Comparison of ENCODE assay signal across 12 mouse cellular contexts in the genomic region with DNA sequence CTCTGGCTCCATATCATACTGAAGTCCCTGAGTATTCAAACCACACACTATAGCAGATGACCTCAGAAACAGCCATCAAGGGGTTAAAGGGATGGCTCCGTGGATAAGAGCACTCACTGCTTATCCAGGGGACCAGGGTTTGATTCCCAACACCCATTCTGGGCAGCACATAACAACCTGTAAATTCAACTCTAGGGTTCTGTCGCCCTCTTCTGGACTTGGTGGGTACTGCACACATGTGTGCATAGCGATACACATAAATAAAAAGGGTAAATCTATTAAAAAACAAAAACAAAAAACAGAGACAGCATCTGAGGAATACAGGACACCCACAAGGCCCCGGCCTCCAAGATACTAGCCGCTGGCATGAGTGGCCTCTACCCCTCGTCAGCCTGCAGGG. TPM values are rescaled to one million over a fixed set of nuclear protein-coding genes. Genes with fewer than 3 reads are reported as not detected.
DNase-seq lines count a peak whose midpoint lies in the region; ATAC-seq and TF ChIP-seq lines count a peak whose summit lies in the region.
"Had no signal": no experiment of that assay in that cellular context is flagged by ENCODE, and none has a peak within 500 bp of the region (broad histone marks: within the 10 kb centered on the region; RNA-seq: fewer than 3 reads in every experiment).

No protein-coding gene starts in this region.

- H3K4me1 ChIP-seq in forebrain, postnatal 0 days (ENCODE audit: insufficient read depth), result peaks cover 7% of the 10 kb centered on the region
- peaks cover 60% of the 10 kb centered on the region for H3K4me1 ChIP-seq in forebrain, embryonic 10.5 days
- H3K4me1 ChIP-seq in liver, postnatal 0 days (ENCODE audit: insufficient read depth), result peaks cover 10% of the 10 kb centered on the region; the same call in 1 of the 2 replicates
- peaks cover 15% of the 10 kb centered on the region; the same call in 1 of the 2 replicates for H3K4me1 ChIP-seq in liver, embryonic 12.5 days
- peaks cover 27% of the 10 kb centered on the region for H3K4me1 ChIP-seq in heart, embryonic 11.5 days (ENCODE audit: control insufficient read depth, insufficient read depth, low read length)

- DNase-seq in forebrain, postnatal 0 days, result no peak
- no peak for DNase-seq in forebrain, embryonic 10.5 days (ENCODE audit: extremely low spot score, low spot score)
- no peak for DNase-seq in liver, postnatal 0 days
- DNase-seq in CD8-positive naive resting alpha-beta T cell, adult 2 months (ENCODE audit: low read depth in 2 of 2, low spot score in 2 of 2), result peak; percentile 10 to 28
- DNase-seq in c-Kit-negative CD71-positive TER-119-positive erythroid progenitor cells, embryonic 14.5 days (ENCODE audit: low read depth, low spot score), result peak; percentile 12
- DNase-seq in spleen, postnatal 14 days (ENCODE audit: low spot score in 2 of 2), result no peak
- DNase-seq: liver, embryonic 13.5 days had no signal

- H3K4me3 ChIP-seq in forebrain, postnatal 0 days (ENCODE audit: low read depth, low read length), result no peak overlapping the region
- no peak overlapping the region for H3K4me3 ChIP-seq in forebrain, embryonic 10.5 days
- no peak overlapping the region for H3K4me3 ChIP-seq in liver, postnatal 0 days (ENCODE audit: low read depth, low read length)
- H3K4me3 ChIP-seq in liver, embryonic 12.5 days, result no peak overlapping the region
- no peak overlapping the region for H3K4me3 ChIP-seq in heart, embryonic 11.5 days (ENCODE audit: low read depth, low read length)
- H3K4me3 ChIP-seq: forebrain, embryonic 12.5 days; liver, embryonic 13.5 days had no signal

- peak; percentile 60 for TF ChIP-seq CTCF in forebrain, postnatal 0 days (IDR thresholded peaks at IDR 0.05; ENCODE audit: low read depth)
- TF ChIP-seq CTCF in liver, postnatal 0 days (IDR thresholded peaks at IDR 0.05; ENCODE audit: low read depth), result peak; percentile 66

- no peak for ATAC-seq in forebrain, postnatal 0 days
- no peak for ATAC-seq in liver, postnatal 0 days
- no peak for ATAC-seq in liver, embryonic 12.5 days
- ATAC-seq in heart, embryonic 11.5 days (replicated peaks; ENCODE audit: insufficient number of reproducible peaks, low FRiP score, low TSS enrichment), result no peak
- ATAC-seq: midbrain, embryonic 16.5 days had no signal

- no peak for TF ChIP-seq EP300 in liver, postnatal 0 days (IDR thresholded peaks at IDR 0.05; ENCODE audit: low read depth)

- WGBS in forebrain, postnatal 0 days, result 68% methylated on average over 6 of the region's 6 CpGs
- WGBS in forebrain, embryonic 10.5 days, result 69% methylated on average over 6 of the region's 6 CpGs
- 66% methylated on average over 6 of the region's 6 CpGs for WGBS in liver, postnatal 0 days (ENCODE audit: insufficient replicate concordance)
- WGBS in liver, embryonic 12.5 days (ENCODE audit: insufficient replicate concordance), result 58% methylated on average over 6 of the region's 6 CpGs
- 68% methylated on average over 6 of the region's 6 CpGs for WGBS in heart, embryonic 11.5 days (ENCODE audit: insufficient replicate concordance)

- no peaks in the 10 kb centered on the region; the same call in 1 of the 2 replicates for H3K27me3 ChIP-seq in forebrain, postnatal 0 days (ENCODE audit: insufficient read depth, low read length)
- peaks cover 27% of the 10 kb centered on the region for H3K27me3 ChIP-seq in forebrain, embryonic 10.5 days (ENCODE audit: poor library complexity, severe bottlenecking)
- 0 out of 2 replicates have a peak, but pooled peaks cover 3% of the 10 kb centered on the region for H3K27me3 ChIP-seq in liver, postnatal 0 days (ENCODE audit: insufficient read depth, low read length)
- H3K27me3 ChIP-seq in liver, embryonic 12.5 days (replicated peaks), result peaks cover 28% of the 10 kb centered on the region
- H3K27me3 ChIP-seq in heart, embryonic 11.5 days (ENCODE audit: control insufficient read depth, insufficient read depth, low read length), result peaks cover 14% of the 10 kb centered on the region

- no peaks in the 10 kb centered on the region for H3K9me3 ChIP-seq in forebrain, postnatal 0 days (ENCODE audit: low read length)
- H3K9me3 ChIP-seq in forebrain, embryonic 10.5 days, result peaks cover 12% of the 10 kb centered on the region
- no peaks in the 10 kb centered on the region for H3K9me3 ChIP-seq in liver, postnatal 0 days (ENCODE audit: low read length)
- H3K9me3 ChIP-seq in liver, embryonic 12.5 days (replicated peaks), result peaks cover 6% of the 10 kb centered on the region
- H3K9me3 ChIP-seq in heart, embryonic 11.5 days (replicated peaks; ENCODE audit: control insufficient read depth, low read length), result no peaks in the 10 kb centered on the region; the same call in 1 of the 2 replicates
- H3K9me3 ChIP-seq: liver, embryonic 13.5 days had no signal

- no peak overlapping the region for H3K4me2 ChIP-seq in forebrain, postnatal 0 days (ENCODE audit: low read depth)
- H3K4me2 ChIP-seq in liver, postnatal 0 days (ENCODE audit: low read depth, low read length), result no peak overlapping the region
- no peak overlapping the region for H3K4me2 ChIP-seq in liver, embryonic 12.5 days
- no peak overlapping the region for H3K4me2 ChIP-seq in heart, embryonic 11.5 days
- H3K4me2 ChIP-seq: forebrain, embryonic 12.5 days; liver, embryonic 13.5 days had no signal

- no peak overlapping the region for H3K9ac ChIP-seq in forebrain, postnatal 0 days
- no peak overlapping the region for H3K9ac ChIP-seq in liver, postnatal 0 days (replicated peaks)
- no peak overlapping the region for H3K9ac ChIP-seq in liver, embryonic 12.5 days
- no peak overlapping the region for H3K9ac ChIP-seq in heart, embryonic 11.5 days (ENCODE audit: low read depth, low read length)
- H3K9ac ChIP-seq: forebrain, embryonic 12.5 days; liver, embryonic 13.5 days had no signal

- no peak overlapping the region for H3K27ac ChIP-seq in forebrain, postnatal 0 days (ENCODE audit: low read depth, low read length)
- H3K27ac ChIP-seq in forebrain, embryonic 10.5 days, result no peak overlapping the region
- no peak overlapping the region for H3K27ac ChIP-seq in liver, postnatal 0 days (ENCODE audit: low read depth)
- no peak overlapping the region for H3K27ac ChIP-seq in liver, embryonic 12.5 days
- no peak overlapping the region for H3K27ac ChIP-seq in heart, embryonic 11.5 days (ENCODE audit: low read depth, low read length)
- H3K27ac ChIP-seq: forebrain, embryonic 12.5 days; liver, embryonic 13.5 days had no signal

- no peaks in the 10 kb centered on the region for H3K36me3 ChIP-seq in forebrain, postnatal 0 days (ENCODE audit: insufficient read depth)
- no peaks in the 10 kb centered on the region for H3K36me3 ChIP-seq in forebrain, embryonic 10.5 days (replicated peaks)
- no peaks in the 10 kb centered on the region for H3K36me3 ChIP-seq in liver, postnatal 0 days (replicated peaks; ENCODE audit: insufficient read depth, low read length)
- H3K36me3 ChIP-seq in liver, embryonic 12.5 days, result no peaks in the 10 kb centered on the region
- no peaks in the 10 kb centered on the region for H3K36me3 ChIP-seq in heart, embryonic 11.5 days (ENCODE audit: control insufficient read depth, insufficient read depth, low read length)
- H3K36me3 ChIP-seq: forebrain, embryonic 12.5 days; liver, embryonic 13.5 days had no signal

RNA-seq across cellular contexts. Expression of gene Cux2, which starts 7.7 kb away (rescaled TPM):
- 44.0 and 52.4 TPM in 2 replicates for total RNA-seq in forebrain, postnatal 0 days (2014; rRNA removed)
- 16.2 and 16.7 TPM in 2 replicates for polyA plus RNA-seq in forebrain, postnatal 0 days (2015; fragmentation: Nextera tagmentation; extraction: Ambion mirVana)
- polyA plus RNA-seq in forebrain, embryonic 10.5 days (2016; fragmentation: Nextera tagmentation; extraction: Ambion mirVana), result 5.0 and 6.5 TPM in 2 replicates
- polyA plus RNA-seq in liver, postnatal 0 days (2015; fragmentation: Nextera tagmentation; extraction: Ambion mirVana), result 3.5 and 3.6 TPM in 2 replicates
- polyA plus RNA-seq in liver, embryonic 12.5 days (2016; fragmentation: Nextera tagmentation; extraction: Ambion mirVana), result 2.5 and 2.7 TPM in 2 replicates
- 4.7 and 7.1 TPM in 2 replicates for polyA plus RNA-seq in heart, embryonic 11.5 days (2014; fragmentation: Nextera tagmentation; extraction: Ambion mirVana)
- total RNA-seq: common myeloid progenitor, adult 5-6 weeks had no signal

RNA-seq across cellular contexts. Expression of gene Myl2, which starts 43.1 kb away (rescaled TPM):
- 0.38 and 2.9 TPM in 2 replicates for total RNA-seq in forebrain, postnatal 0 days (2014; rRNA removed)
- polyA plus RNA-seq in forebrain, postnatal 0 days (2015; fragmentation: Nextera tagmentation; extraction: Ambion mirVana), result 1.7 TPM in 2 replicates
- polyA plus RNA-seq in forebrain, embryonic 10.5 days (2016; fragmentation: Nextera tagmentation; extraction: Ambion mirVana), result not detected in 2 replicates
- polyA plus RNA-seq in liver, postnatal 0 days (2015; fragmentation: Nextera tagmentation; extraction: Ambion mirVana), result 0.66 and 7.2 TPM in 2 replicates
- 0.35 and 2.5 TPM in 2 replicates for polyA plus RNA-seq in liver, embryonic 12.5 days (2016; fragmentation: Nextera tagmentation; extraction: Ambion mirVana)
- polyA plus RNA-seq in heart, embryonic 11.5 days (2014; fragmentation: Nextera tagmentation; extraction: Ambion mirVana), result 6,790 and 6,847 TPM in 2 replicates
- total RNA-seq: common myeloid progenitor, adult 5-6 weeks had no signal

Comparison
In these comparisons a context has a peak if more than half of its experiments do, and no peak if none do; other contexts are left out.
1. DNase-seq: peak in CD8-positive naive resting alpha-beta T cell, adult 2 months (2 of 2) and c-Kit-negative CD71-positive TER-119-positive erythroid progenitor cells, embryonic 14.5 days (single experiment); none in forebrain, postnatal 0 days (single experiment), forebrain, embryonic 10.5 days (single experiment), liver, postnatal 0 days (single experiment) and spleen, postnatal 14 days (0 of 2).
2. RNA of gene Myl2, which starts 43.1 kb away (polyA plus RNA-seq): 6,790 to 6,847 TPM in heart, embryonic 11.5 days; 1.7 TPM in forebrain, postnatal 0 days, 0.66 to 7.2 TPM in liver, postnatal 0 days, 0.35 to 2.5 TPM in liver, embryonic 12.5 days and not detected in forebrain, embryonic 10.5 days; every median in the first group is over 100 times any median in the second.